Mouse (Mus musculus): ENCODE results near the gene Pdcd4. TPM values are rescaled to one million over a fixed set of nuclear protein-coding genes. Genes with fewer than 3 reads are reported as not detected.

Pdcd4 gene
- total RNA-seq, 2 experiments from 2014 or later: 102 to 114 TPM

DNA sequence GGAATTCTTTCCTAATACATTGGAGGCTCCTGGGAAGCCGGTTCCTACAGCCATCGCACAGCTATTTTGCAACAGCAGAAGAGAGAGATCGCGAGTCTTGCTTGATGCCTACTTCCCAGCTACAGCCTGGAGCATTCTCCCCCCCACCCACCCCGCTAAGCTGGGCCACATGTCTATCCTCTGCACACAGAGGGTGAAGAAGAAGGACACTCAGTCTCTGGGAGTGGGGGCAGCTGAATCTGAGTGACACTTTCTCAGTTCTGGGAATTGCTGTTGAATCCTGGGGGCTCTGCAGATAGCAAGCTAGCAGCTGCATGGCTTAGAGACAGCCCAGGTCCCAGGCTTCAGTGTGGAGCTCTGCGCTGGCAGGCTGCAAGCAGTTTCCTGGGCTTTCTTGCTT is 34.1 kb upstream of the Pdcd4 start:
- H3K27ac ChIP-seq: no peak overlapping the region
- no peak overlapping the region for H3K4me3 ChIP-seq
- DNase-seq (ENCODE audit: extremely low spot score in 1 of 2, low spot score in 2 of 2): no peak
- intact Hi-C loops (cut with DNase I): no loop called here
- TF ChIP-seq CTCF (IDR thresholded peaks at IDR 0.05): no peak

DNA sequence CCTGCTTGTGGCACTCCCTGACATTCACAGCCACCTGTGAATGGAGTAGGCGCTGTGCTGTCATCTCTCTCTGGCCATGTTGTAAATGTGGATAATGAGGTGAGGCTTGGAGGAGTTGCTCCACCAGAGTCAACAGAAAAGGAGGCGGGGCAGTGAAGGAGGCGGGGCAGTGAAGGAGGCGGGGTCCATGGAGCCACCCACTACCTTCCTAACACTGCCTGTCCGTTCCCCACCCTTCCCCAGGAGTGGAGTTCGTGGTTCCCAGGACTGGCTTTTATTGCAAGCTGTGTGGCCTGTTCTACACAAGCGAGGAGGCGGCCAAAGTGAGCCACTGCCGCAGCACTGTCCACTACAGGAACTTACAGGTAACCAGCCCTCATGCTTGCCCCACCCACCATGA is 32.9 kb upstream of the Pdcd4 start:
- intact Hi-C loops (cut with DNase I): no loop called here
- Histone ChIP-seq H3K27ac (no peak overlapping the region), H3K4me3 (no peak overlapping the region)
- TF ChIP-seq CTCF (IDR thresholded peaks at IDR 0.05): no peak
- DNase-seq (ENCODE audit: extremely low spot score in 1 of 2, low spot score in 2 of 2): no peak

DNA sequence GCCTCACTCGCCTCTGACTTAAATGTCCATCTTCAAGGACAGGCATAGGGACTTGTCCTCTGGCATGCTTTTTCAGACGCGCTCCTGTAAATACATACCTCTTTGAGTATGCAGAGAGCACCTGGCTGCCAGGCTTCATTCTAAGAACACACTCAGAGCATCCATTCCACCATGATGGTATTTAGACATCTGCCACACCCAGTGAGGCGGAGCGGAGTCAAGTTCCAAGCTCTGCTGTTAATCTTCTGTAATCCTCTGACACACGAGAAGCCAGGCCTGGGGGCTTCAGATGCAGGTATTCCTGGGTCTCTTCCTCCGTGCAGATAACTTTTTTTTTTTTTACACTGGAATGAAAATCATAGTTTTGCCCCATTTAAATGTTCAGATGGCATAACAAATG is 32.4 kb upstream of the Pdcd4 start:
- Histone ChIP-seq H3K4me3 (no peak overlapping the region), H3K27ac (no peak overlapping the region)
- intact Hi-C loops (cut with DNase I): no loop called here
- DNase-seq (ENCODE audit: extremely low spot score in 1 of 2, low spot score in 2 of 2): no peak
- no peak for TF ChIP-seq CTCF (IDR thresholded peaks at IDR 0.05)

DNA sequence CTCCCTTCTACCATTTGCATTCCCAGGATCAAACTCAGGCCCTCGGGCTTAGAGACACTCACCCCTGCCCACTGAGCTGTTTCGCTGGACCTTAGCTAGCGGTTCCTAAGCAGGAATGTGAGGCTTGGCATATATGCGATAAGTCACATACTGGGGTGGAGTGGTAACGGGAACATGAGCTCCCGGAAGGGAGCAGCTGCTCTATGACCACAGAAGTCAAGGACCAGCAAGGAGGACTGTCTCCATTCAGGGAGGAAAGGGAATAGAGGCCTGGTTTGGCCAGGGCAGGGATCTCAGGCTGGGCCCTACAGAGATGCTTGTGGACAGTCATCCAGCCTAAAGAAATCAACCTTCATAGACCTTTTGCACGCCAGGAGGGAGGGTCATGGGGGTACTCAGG is 30.7 kb upstream of the Pdcd4 start:
- intact Hi-C loops (cut with DNase I): no loop called here
- no peak for TF ChIP-seq CTCF (IDR thresholded peaks at IDR 0.05)
- no peak for DNase-seq (ENCODE audit: extremely low spot score in 1 of 2, low spot score in 2 of 2)

DNA sequence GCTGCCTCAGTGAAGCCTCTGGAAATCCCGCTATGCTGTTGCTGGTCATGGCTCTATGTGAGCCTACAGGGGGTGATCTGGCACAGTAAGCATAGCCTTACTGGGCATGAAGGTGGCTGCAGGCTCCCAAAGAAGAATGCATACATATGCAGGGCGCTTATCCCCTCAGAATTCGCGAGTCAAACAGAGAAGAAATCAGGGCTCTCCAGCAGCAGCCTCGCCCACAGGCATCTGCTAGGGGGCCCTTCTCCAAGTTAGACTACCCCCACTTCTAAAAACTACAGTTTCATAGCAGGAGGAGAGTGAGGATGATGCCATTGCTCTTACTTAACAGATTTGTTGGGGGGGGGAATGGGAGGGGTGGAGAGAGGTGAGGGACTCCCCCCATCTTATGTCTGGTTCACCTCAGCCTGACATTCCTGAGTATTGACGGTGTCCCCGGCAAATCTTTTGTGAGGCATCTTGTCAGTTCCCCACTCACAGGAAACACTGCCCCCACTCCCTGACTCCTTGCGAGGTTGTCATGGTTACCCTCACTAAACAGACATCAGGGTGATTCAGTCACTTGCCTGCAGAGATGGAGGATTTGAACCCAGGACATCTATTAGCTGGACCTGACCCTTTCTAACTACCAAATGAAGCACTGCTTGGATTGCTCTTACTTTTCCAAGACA is 29.3 kb upstream of the Pdcd4 start:
- no peak; the same call in 1 of the 2 replicates for TF ChIP-seq CTCF (IDR thresholded peaks at IDR 0.05)
- intact Hi-C loops (cut with DNase I): no loop called here
- no peak for DNase-seq (ENCODE audit: extremely low spot score in 1 of 2, low spot score in 2 of 2)

More for the DNA sequence above, 30.7 kb upstream of the Pdcd4 start:
- H3K4me3 ChIP-seq: no peak overlapping the region
- H3K27ac ChIP-seq: no peak overlapping the region

DNA sequence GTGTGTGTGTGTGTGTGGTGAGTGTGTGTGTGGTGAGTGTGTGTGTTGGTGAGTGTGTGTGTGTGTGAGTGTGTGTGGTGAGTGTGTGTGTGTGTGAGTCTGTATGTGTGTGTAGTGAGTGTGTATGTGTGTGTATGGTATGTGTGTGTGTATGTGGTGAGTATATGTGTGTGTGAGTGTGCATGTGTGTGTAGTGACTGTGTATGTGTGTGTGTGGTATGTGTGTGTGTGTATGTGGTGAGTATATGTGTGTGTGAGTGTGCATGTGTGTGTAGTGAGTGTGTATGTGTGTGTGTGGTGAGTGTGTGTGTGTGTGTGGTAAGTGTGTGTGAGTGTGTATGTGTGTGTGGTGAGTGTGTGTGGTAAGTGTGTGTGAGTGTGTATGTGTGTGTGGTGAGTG is 24.8 kb upstream of the Pdcd4 start:
- no peak for DNase-seq (ENCODE audit: extremely low spot score in 1 of 2, low spot score in 2 of 2)
- no peak for TF ChIP-seq CTCF (IDR thresholded peaks at IDR 0.05)
- intact Hi-C loops (cut with DNase I): no loop called here
- no peak overlapping the region for H3K4me3 ChIP-seq
- H3K27ac ChIP-seq: no peak overlapping the region

More for the DNA sequence above, 29.3 kb upstream of the Pdcd4 start:
- Histone ChIP-seq H3K27ac (peak overlapping the region; percentile 79; the same call in 1 of the 2 replicates), H3K4me3 (no peak overlapping the region)

DNA sequence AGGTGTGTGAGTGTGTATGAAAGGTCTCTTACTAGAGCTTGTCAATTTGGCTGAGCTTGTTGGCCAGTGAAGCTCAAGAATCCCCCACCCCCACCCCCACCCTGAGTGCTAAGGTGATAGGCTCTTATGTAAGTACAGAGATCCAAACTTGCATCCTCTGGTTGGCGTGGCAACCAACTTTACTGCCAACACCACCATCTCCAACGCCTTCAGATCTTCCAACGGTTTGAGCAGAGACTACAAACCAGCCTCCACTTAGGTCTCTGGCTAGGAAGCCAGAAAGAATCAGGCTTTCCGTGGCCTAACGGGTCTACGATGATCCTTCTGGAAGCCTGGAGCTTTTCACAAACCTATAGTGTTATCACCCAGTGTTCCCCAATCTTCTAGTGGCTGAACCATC is 23.9 kb upstream of the Pdcd4 start:
- intact Hi-C loops (cut with DNase I): no loop called here

DNA sequence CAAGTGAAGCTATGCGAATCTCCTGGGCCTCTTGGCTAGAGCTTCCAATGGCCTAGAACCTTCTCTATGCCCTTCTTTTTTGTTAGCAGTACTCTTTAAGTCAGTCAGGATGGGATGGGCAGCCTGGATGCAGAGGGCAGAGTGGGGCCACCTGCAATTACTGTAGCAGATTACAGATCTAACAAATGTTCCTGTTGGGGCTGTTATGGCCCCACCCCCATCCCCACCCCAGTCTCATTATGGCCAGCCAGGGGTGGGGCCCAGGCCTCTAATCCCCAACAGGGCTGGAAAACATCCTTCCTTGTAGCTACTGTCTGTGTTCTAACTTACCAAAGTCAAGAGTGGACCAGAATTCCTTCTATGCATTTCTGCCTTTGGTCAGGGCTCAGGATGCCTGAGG is 23.2 kb upstream of the Pdcd4 start:
- TF ChIP-seq CTCF (IDR thresholded peaks at IDR 0.05): no peak
- intact Hi-C loops (cut with DNase I): no loop called here
- peak overlapping the region; percentile 69 for H3K27ac ChIP-seq

More for the DNA sequence above, 23.9 kb upstream of the Pdcd4 start:
- no peak for TF ChIP-seq CTCF (IDR thresholded peaks at IDR 0.05)
- no peak for DNase-seq (ENCODE audit: extremely low spot score in 1 of 2, low spot score in 2 of 2)
- Histone ChIP-seq H3K27ac (peak overlapping the region; percentile 69), H3K4me3 (no peak overlapping the region)

DNA sequence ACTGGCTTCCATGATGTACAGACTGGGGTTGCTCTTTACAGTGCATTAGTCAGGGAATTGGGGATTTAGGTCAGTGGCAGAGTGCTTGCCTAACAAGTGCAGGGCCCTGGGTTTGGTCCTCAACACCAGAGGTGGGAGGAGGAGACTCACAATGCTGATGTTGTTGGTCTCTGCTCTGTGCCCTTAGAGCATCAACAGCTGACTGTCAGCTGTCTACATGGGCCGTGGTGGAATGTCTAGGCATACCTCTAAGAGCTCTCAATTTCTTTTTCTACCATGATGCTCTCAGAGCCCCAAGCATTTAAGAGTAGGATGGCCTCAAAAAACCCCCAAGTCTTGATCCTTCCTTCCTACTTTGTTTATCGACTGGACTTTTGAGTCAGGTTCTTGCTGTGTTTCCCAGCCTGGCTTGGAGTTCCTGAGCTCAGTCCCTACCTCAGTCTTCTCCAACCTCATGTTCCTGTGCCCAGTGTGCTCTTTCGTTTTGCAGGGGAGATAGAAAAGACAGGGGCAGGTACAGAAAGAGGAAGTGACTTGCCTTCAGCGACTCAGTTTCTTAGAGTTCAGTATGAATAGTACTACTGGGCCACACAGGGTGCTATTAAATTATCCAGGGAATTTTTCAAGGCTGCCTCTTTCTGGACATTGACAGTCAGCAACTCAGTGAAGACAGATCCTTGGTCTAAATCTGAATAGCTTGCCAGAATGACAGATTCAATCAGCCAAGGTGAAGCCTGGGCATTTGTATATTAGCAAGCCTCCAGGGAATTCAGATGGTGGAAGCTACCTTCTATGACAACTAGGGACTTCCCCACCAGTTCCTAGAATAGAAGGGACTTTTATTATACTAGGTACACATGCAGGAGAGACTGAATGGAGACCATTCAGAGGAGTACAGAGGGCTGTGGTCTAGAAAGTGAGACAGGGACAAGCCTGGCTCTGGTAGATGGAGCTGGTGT is 22.3 kb upstream of the Pdcd4 start:
- Histone ChIP-seq H3K27ac (no peak overlapping the region), H3K4me3 (no peak overlapping the region)
- no peak for TF ChIP-seq CTCF (IDR thresholded peaks at IDR 0.05)
- no peak for DNase-seq (ENCODE audit: extremely low spot score in 1 of 2, low spot score in 2 of 2)
- intact Hi-C loops (cut with DNase I): no loop called here

More for the DNA sequence above, 23.2 kb upstream of the Pdcd4 start:
- no peak overlapping the region for H3K4me3 ChIP-seq
- no peak for DNase-seq (ENCODE audit: extremely low spot score in 1 of 2, low spot score in 2 of 2)

DNA sequence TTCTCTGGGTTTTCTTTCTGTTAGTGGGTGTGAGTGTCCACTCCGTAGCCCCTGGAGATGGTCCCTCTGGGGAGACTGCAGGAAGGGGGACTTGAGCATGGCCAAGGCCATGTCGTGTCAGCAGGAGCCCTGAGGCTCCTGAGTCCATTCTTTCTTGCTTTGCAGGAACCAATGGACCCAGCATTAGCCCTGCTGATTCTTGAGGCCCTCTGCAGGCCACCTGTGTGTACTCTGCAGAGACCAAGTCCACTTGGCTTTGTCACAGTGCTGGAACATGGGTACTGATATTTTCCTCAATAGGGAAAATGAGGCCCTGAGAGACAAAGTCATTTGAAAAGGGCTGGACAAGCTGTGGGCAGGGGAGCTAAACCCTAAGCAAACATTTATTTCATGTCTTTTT is 21.5 kb upstream of the Pdcd4 start:
- intact Hi-C loops (cut with DNase I): no loop called here
- peak; percentile 13 for TF ChIP-seq CTCF (IDR thresholded peaks at IDR 0.05)
- DNase-seq (ENCODE audit: extremely low spot score in 1 of 2, low spot score in 2 of 2): no peak
- Histone ChIP-seq H3K27ac (no peak overlapping the region), H3K4me3 (no peak overlapping the region)

DNA sequence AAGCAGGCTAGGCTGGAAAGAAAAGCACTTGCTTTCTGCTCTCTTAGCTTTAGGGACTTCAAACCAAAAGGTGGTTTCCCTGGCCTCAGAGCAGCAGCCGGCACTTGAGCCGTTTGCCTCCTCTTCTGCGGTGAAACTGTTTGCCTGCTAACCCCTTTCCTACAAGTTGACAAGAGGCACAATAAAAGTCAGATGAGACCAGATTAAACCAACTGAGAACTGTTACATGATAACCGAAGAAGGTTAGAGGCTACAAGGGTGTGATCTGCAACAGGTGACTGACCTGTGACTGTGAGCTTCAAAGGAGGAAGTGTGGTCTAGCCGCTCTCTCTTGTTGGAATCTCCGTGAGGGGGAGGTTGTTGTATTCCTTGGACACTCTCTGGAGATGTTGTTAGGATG is 20.5 kb upstream of the Pdcd4 start:
- DNase-seq (ENCODE audit: extremely low spot score in 1 of 2, low spot score in 2 of 2): no peak
- Histone ChIP-seq H3K27ac (no peak overlapping the region), H3K4me3 (no peak overlapping the region)
- no peak for TF ChIP-seq CTCF (IDR thresholded peaks at IDR 0.05)
- intact Hi-C loops (cut with DNase I): no loop called here

DNA sequence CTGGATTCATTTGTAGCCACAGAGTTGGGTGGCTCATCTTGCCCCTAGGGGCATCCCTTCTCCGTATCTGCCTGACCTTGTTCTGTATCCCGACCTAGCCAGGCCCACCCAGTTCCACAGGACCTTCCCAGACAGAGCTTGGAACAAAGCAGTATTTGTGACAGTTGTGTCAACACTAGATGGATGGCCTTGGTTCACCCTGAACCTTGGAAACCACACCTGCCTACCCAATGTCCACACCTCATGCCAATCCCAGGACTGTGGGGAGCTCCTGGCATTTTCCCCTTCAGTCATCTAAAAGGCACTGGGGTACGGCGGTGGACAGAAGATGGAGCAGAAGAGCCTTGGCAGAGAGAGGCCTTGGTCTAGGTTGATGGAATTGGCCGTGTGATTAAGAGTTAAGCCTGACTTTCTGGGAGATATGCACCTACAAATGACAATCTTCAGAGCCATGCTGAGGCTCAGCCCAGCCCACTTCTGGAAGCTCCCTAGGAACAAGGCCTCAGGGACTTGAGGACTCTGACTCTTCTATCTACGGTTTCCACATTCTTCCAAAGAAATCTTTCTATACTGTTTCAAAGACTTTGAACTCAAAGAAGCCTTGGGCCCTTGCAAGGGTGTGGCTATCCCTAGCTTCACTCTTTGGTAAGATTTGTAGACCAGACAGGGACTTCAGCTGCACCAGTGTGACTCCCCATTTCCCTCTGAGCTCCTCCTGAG is 18.9 kb upstream of the Pdcd4 start:
- intact Hi-C loops (cut with DNase I): no loop called here

More for the DNA sequence above, 18.9 kb upstream of the Pdcd4 start:
- DNase-seq (ENCODE audit: extremely low spot score in 1 of 2, low spot score in 2 of 2): no peak
- no peak for TF ChIP-seq CTCF (IDR thresholded peaks at IDR 0.05)
- no peak overlapping the region for H3K27ac ChIP-seq
- no peak overlapping the region for H3K4me3 ChIP-seq

Data from left cerebral cortex, adult 2 months (tissue).